Mouse (Mus musculus) c-Kit-positive CD71-negative TER-119-negative erythroid progenitor cells, embryonic 14.5 days (primary cell): ENCODE results near the gene Trim21.

Source experiments
- DNase-seq: peaks from one replicate; pipeline ENCODE4 v3.0.0-alpha.2; 2013; ENCODE audit warnings: low read depth

Trim21 gene

DNA sequence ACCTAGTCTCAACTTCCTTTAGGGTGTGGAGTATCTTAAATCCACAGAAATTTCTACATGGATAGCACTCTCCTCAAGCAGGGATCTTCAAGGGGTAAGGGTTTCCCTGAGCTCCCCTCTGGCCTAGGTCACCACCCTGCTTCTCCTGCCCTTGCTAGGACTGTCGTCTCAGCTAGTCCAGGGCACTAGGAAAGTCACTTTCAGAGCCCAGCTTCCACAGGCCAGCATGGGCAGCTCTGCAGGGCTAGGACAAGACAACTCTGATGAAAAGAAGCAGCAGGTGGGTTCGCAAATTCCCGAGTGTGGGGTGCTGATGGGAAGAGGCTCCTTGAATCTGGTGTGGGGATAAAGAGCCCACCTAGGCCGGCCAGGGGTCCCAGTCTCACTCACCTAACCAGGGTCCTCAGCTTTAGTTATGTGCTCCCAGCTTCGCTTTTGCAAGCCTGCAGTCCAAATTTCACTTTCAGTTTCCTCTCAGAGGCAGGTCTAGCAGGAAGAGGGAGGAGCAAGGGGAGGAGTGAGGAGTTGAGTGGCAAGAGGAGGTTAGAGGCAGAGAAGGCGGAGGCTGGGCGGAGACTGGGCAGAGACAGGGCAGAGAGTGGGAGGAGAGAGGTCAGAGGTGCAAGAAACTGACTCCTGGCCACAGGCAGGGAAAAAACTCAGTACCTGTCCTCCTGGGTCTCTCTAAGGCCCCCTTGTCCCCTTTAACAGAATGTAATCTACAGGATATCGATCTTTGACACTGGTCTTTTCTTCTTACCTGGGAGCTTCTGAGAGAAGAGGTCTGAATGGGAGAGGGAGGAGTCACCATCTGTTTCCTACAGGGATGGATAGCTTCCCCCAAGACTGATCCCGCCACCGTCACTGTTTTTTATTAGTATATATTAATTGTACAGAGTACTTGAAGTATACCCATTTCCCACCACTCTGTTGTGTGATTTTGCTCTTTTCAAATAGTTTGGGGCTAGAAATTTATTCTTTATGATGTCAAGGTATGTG is at the start of gene Trim21:
TSS of gene Trim21 (minus strand) at position 488 of the 999 bp plus-strand sequence.
- DNase-seq, result peak; percentile 85

DNA sequence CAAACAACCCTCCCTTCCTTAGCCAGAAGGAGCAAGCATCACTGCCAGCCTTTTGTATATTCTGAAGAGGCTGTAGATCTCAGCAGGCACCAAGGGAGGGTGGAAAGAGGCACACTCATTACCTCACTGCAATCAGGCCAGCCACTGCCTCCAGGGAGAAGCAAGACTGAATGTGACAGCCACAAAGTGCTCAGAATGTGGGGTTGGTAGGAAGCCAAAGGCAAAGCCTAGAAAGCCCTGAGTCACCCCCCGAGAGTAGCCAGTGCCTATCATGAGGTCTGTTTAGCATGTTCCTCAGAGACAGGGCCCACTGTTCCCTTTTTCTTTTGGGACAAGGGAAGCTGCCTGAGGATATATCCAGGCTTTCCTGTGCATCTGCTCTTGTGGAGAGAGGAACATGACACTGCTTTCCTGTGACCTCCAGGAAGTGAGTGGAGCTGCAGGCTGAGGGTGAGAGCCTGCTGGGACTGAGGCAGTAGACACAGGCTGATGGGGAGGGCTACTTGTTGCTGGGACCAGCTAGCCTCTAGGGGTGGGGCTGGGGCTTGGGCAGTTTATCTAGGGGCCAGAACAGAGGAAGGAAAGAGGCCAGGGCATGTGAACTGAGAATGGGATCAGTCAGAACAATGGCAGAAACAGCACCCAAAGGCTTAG is 32.2 kb upstream of the Trim21 start, which contains the start of gene Olfr552:
TSS of gene Olfr552 (plus strand) at position 393 of the 654 bp plus-strand sequence.
- no peak for DNase-seq

DNA sequence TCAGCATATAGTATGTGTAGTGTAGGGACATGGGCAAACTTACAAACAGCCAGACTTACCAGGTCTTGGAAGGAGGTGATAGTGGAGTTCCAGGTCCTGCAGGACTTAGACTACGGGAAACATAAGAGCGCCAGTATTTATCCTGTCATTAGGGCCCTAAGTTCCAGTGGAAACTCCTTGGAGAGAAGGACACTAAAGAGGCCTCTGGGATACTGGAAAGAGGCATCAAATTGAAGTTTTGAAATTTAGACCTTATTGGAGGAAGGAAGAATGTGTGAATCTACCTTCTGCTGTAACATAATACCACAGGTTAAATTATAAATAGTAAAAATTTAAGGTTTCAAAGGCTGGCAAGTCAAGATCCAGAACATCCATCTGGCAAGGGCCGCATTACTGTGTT is 26.5 kb upstream of the Trim21 start, which contains the start of gene Olfr551:
TSS of gene Olfr551 (minus strand) at position 101 of the 400 bp plus-strand sequence.
- DNase-seq, result no peak

DNA sequence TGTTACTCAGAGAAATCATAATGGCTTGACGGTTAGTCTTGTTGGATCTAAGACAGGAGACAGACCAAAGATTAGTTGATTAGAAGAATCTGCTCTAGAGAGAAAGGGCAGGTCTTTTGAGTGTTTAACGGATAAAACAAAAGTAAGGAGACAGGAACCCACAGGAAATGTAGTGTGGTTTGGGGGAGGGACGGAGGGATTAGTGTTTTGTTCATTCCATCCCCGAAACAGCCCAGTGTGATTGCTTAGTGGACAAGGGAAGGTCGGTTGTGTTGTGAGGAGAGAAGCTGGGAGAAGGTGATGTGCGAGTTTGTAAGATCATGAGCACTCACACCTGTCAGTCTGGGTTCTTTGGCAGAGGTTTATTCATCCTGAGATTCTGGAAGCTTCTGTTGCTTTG is 10.7 kb upstream of the Trim21 start:
- DNase-seq, result no peak

DNA sequence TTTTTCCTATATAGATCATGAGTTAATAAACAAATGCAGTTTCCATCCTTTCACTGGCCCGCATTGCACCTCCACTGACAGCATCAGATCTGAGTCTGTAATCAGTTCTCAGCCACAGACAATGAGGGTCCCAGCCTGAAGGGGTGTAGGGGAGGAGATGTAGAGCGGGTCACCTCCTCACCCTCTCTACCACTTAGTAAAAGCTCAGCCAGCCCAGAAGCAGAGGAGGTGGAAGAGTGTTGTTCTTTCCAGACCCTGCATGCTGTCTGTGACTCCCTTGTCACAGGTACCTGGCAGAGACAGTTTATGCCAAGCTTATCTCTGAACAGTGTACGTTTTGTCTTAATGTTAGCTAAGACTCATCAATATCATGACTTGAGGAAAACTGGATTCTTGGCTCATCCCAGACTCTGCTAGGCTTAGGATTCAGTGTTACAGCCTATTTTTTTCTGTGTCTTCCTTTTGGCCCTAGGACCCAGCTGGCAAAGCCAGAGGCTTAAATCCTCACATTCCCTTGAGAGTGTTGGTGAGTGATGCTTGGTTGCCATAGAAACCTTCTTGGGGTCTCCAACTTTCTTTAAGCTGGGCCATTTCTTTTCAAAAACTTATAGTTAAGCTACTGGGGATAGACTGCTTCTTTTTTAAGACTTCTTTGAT is 8.0 kb upstream of the Trim21 start:
- DNase-seq, result no peak

DNA sequence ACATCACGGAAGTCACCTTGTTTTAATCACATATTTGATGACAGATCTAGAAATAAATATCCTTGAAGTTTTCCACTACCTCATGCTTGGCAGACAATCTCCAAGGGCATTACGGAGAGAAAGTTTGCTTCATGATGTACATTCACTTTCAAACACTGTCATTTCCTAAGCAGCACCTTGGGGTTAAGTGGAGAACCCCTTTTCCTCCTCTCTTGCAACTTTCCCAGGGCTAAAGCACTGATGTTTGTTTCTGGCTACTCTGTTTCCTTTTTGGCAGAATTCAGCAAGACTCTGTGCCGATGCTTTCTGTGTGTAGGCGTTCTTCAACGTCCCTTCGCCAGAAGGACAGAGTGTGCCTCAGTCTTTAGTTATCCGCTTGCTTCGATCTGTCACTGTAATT is 5.9 kb upstream of the Trim21 start, which contains the start of gene Olfr550:
TSS of gene Olfr550 (plus strand) at position 301 of the 400 bp plus-strand sequence.
- DNase-seq, result no peak

DNA sequence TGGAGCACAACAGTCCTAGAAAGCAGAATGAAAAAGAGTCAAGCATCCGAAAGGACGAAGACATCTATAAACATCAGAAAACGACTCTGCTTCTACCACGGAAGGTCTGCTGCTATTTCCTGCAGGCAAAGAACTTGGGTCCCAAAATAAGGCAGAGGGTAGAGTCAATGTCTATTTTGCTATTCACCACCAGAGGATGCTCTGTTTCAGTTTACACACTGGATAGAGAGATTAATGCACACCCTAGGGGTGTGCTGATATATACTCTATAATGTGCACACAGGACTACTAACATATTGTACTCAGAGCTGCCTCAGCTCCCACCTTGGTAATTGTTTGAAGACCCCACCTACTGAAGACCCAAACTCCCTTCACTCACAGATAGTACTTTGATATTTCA is 933 bp upstream of the Trim21 start:
- no peak for DNase-seq

DNA sequence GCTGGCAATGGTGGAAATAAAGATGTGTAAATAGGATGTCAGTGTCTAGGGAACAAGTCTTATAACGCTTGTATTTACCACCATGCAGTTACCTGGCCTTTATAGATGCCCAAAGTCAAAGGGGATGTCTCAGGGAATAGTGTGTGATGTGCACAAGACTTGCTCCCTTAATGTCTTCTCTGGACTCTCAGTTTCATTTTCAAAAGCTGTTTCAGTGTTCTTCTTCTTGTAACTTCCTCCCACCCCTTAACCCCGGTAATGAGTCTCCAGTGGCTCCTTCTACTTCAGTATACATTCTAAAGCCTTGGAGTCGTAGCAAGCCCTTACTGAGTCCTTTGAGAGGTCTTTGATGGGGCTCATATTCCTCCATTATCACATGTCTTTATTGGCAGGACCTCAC is 12.0 kb downstream of the Trim21 start:
- no peak for DNase-seq

DNA sequence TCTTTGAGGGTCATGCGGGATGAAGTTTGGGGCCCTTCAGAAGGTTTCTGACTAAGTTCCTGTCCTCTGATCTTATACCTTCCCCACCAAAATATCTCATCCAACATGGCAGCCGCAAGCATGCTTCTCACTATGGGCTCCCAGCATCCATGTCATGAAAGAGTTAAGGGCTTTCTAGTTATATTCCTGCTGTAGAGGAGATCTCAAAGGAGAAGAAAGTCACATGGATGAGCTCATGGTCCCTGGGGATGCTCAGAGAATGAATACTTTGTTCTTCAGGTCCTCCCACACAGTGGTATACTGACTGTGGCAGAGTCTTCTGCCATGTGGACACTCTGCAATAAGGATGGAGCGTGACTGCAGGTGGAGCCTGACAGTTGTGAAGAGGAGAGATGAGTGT is 15.7 kb downstream of the Trim21 start, which contains the start of gene Olfr549:
TSS of gene Olfr549 (plus strand) at position 301 of the 400 bp plus-strand sequence.
- DNase-seq, result no peak

DNA sequence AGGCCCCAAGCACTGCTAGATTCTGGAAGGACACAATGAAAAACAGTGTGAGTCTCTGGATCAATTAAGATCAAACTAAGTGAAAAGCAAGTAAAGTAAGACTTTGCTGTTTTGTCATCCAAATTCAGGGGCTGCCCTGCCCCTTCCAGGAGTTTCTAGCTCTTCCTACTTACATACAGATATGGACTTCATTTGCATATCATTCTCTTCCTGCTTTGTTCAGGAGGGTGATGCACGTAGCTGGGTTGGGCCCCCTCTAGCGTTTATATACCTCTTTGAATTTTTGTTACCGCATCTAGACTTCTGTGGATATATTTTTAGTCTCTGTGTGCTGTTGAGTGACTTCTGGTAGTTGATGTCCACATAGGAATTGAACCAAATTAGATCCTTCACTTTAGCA is 24.0 kb downstream of the Trim21 start:
- DNase-seq, result no peak

DNA sequence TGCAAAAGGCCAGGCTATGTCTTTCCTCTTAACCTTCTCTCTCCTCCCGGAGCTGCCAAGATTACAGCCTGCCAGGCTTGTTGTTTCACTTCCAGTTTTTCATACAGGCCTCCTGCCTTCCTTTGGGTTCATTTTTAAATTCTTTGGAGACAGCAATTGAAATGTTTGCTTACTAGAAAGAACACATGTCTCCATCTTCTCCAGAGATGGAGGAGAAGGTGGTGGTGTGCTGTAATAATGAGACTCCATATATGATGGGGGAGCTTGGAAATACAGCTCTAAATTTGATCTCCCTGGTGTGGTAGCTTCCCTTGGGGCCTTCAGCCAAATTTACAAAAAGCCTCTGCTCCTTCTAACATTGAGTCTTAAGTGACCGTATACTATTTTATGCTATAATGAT is 24.7 kb downstream of the Trim21 start, which contains the start of gene Olfr548-ps1:
TSS of gene Olfr548-ps1 (plus strand) at position 301 of the 400 bp plus-strand sequence.
- no peak for DNase-seq

DNA sequence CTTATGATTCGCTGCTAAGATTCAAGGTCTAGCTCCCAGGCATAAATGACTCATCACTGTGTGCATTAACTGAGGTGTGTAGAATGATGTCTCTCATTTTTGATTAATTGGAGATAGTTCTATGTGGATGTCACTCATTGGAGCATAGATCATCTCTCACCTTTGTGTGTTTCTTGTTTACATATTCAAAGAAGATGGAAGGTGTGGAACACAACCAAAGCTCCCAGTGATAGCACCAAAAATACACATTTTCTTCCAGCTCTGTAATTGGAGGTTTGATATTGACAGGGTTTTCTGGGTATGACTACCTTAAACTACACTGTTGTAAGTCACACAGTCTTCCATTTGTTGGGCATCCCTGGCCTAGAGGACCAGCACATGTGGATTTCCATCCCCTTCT is 30.8 kb downstream of the Trim21 start, which contains the start of gene Olfr547:
TSS of gene Olfr547 (plus strand) at position 301 of the 400 bp plus-strand sequence.
- no peak for DNase-seq

DNA sequence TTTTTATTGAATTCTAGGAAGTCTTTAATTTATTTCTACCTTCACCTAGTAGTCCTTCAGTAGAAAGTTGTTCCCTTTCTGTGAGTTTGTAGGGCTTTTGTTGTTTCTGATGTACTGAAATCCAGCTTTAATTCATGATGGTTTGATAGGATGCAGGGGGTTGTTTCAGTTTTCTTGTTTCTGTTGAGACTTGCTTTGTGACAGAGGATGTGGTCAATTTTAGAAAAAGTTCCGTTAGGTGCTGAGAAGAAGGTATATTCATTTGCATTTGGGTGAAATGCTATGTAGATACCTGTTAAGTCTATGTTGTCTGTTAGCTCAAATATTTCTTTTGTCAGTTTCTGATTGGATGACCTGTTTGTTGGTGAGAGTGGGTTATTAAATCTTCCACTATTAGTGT is 36.2 kb downstream of the Trim21 start:
- DNase-seq, result no peak

DNA sequence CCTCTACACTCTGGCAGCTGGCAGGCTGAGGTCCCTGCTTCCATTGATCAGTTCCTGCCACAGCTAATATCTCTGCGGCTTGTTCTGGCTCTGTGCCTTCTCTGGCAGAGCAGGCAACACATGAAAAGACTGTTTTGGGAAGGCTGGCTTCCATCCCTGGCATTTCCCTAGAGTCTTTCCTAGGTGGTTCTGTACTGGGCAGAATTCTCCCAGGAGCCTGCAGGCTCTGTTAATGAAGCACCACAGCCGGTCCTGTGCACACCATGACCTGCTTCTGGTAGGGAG is 48.3 kb downstream of the Trim21 start:
- DNase-seq, result no peak

DNA sequence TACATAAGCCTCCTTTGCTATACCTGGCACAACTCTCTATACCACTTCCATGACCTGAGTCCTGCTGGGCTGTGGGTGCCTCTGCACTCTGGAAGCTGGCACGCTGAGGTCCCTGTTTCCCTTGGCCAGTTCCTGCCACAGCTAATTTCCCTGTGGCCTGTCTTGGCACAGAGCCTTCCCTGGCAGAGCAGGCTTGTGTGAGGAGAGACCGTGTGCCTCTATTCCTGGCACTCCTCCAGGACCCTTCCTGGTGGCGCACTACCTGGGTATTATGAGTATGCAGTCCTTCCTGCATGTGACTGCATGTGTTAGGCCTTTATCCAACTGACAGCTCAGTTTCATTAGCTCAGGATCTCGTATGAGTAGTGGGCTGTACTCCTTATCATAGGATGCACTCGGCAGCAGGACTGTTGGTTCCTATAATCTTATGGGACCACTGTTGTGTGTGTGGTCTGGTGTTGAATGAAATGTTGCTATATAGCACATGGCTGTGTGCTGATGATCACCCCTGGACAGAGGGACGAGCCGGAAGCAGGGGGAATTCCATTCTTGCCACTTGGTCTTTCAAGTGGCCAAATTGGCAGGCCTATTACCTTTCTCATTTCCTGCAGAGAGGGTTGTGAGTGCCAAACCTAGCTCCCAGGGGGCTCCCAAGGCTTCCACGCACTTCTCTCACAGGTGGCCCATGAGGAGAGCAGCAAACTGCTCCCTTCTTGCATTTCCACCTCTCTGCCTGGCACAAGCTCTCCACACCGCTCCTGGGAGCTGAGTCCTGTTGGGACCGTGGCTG is 48.8 kb downstream of the Trim21 start:
- no peak for DNase-seq

DNA sequence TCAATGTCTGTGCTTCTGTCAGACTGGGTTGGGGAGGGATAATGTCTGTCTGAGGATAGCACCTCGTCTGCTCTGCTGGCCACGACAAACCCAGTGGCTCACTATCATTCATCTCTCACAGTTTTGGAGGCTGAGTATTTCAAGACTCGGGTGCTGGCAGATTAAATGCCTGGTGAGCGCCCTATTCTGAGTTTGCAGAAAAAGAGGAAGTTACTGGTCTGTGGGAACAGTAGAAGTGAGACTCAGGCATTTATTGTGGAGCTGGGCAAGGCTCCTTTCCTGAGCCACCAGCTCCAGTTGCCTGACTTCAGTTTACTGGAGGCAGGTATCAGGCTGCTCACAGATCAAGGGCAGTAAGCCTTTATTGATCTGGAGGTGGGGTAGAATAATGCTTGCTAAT is 51.1 kb downstream of the Trim21 start:
- DNase-seq, result peak; percentile 18

DNA sequence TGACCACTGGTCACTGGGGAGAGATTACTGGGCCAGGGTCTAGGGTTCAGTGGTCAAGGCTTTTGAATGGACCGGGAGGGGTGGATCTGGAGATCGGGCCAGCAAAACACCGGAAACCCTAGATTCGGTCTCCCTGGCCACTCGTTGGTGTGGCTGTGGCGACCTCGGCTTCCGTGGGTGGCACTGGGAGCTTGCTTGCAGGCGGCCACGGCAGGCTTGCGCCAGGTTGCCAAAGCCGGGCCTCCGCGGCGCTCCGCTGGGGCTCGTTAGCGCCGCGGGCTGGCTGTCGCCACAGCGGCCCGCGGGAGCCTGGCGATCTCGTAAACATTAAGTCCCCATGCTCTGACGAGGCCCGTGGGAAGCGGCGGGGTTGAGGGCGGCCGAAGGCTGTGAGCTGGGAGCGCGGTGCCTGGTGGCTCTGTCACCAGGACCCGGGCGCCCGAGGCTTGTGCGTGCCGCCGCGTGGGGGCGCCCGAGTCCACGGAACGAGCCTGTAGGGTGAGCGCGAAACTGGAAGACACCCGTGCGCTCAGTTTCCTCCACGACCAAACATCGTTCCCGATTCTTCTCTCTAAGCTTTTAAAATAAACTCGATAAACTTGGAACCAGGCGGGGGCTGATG is 52.4 kb downstream of the Trim21 start:
- peak; percentile 59 for DNase-seq

DNA sequence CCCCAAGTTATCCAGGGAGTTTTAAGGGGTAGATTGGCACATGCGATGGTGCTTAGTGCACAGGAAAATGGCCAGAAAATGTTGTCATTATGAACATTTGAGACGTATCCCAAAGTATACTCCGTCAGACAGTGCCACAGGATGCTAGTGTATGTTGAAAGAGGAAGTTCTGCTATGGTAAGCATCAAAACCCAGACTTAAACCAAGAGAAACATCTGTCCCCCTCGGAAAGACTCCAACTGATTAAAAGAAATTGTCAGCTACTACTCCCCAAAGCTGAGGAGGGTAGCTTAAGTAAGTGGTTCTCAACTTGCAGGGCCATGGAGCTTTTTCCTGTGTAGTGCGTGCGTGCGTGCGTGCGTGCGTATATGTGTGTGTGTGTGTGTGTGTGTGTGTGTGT is 53.4 kb downstream of the Trim21 start:
- DNase-seq, result no peak

DNA sequence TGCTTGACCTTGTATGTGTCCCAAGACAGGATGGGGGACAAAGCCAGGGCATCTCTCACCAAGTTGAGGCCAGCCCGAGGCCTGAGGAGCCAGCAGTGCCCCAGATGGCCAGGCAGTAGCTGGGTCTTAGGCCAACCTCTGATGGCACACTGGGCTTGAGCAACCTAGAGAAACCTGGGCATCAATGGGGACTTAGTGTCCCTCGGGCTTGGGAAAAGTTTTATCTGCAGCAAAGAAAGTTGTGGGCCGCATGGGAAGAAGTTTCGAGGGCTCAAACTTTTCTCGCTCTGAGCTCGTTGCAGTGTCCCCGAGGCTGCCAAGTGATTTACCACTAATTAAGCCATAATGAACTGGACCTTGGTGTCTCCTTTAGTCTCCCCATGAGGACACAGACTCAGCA is 55.6 kb downstream of the Trim21 start:
- DNase-seq, result no peak

DNA sequence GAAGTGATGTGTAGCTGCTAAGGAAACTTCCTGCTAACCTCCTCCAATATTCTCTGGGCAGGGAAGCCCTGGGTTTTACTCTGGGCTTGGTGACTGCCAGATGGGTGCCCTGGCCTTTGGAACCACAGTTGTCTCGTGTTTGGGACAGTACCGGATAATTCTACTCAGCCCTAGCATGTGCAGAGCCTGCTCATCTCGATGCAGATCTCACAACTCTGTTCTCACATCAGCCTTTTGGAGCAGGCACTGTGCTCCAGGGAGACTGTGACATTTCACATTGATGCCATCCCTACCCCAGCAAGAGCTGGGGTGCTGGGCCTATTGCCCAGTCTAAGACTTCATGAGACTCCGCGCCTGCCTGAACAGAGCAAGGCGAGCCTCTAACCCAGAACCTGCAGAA is 56.6 kb downstream of the Trim21 start:
- DNase-seq, result no peak

DNA sequence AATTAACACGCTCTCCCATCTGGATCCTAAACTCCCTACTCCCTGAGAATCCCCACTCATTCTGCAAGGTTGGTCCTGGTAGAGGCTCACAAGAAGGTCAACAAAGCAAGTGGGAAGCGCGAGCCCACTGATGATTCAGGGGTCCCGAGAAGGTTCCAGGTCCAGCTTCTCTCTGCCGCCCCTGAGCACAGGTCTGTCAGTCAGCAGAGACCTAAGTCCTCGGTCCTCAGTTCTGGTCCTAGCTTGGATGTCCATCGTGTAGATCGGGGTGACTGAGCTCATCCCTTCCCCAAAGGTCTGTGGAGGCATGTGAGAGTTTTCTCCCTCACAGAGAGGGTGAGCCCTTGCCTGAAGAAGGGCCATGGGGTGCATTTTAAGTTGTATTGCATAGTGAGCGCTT is 57.2 kb downstream of the Trim21 start:
- DNase-seq, result no peak
